Mouse (Mus musculus): ENCODE results near the gene Kif16b.

DNA sequence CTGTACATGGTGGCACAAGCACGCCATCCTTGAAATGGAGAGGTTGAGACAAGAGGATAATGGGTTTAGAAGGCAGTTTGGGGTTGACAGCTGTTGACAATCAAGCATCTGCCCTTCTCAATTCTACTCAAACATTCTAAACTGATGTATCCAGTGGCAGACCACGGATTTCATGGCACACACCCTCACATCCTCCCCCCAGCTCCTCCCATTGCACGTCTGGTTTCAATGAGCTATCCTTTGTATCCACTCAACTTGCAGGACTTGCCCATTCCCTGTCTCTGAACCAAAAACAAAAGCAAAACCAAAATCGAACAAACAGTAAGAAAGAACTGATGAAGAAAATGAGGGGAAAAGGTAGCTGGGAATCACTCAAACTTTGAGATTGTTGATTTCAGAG lies 183.7 kb downstream of the Kif16b start:
- TF ChIP-seq CTCF (IDR thresholded peaks at IDR 0.05; ENCODE audit: low read depth, low read length) (no peak), POLR2A (IDR thresholded peaks at IDR 0.05; ENCODE audit: extremely low read depth, insufficient read depth, low read length) (no peak)

All from liver, adult 2 months (tissue).